Mouse (Mus musculus) heart, postnatal 0 days (tissue): Measurements from ENCODE around the gene Pskh1. TPM values are rescaled to one million over a fixed set of nuclear protein-coding genes. Genes with fewer than 3 reads are reported as not detected.

Experiments
- ATAC-seq: fragments of 200-750 bp; cut with Nextera tagmentation; 2 replicates; pipeline ENCODE4 v1.8.0; 2017; ENCODE audit warnings: low read depth, moderate number of reproducible peaks, moderate library complexity; ENCODE audit not compliant: insufficient read depth
- DNase-seq: peaks from one replicate; pipeline ENCODE4 v3.0.0-alpha.2; 2016; ENCODE audit warnings: low spot score
- H3K27ac ChIP-seq: fragments of 300-500 bp; sonication (generic); 2 replicates; pipeline ENCODE4 v1.5.1; 2014; ENCODE audit warnings: low read depth, mild to moderate bottlenecking
- H3K27me3 ChIP-seq: fragments of 300-500 bp; sonication (generic); 2 replicates; pipeline ENCODE4 v1.6.1; 2014; ENCODE audit warnings: low read length, mixed read lengths; ENCODE audit not compliant: control insufficient read depth, insufficient read depth
- H3K36me3 ChIP-seq: fragments of 300-500 bp; sonication (generic); replicated peaks from 2 replicates; pipeline ENCODE4 v1.6.1; 2014; ENCODE audit warnings: low read length, mixed read lengths; ENCODE audit not compliant: control insufficient read depth, insufficient read depth
- H3K4me1 ChIP-seq: fragments of 300-500 bp; sonication (generic); 2 replicates; pipeline ENCODE4 v1.6.1; 2014; ENCODE audit warnings: antibody characterized with exemption; ENCODE audit not compliant: control insufficient read depth, insufficient read depth
- H3K4me2 ChIP-seq: fragments of 300-500 bp; sonication (generic); 2 replicates; pipeline ENCODE4 v1.6.1; 2014; ENCODE audit warnings: low read depth, mild to moderate bottlenecking, low read length, moderate library complexity
- H3K4me3 ChIP-seq: fragments of 300-500 bp; sonication (generic); 2 replicates; pipeline ENCODE4 v1.5.1; 2014; ENCODE audit warnings: low read depth, low read length
- H3K9ac ChIP-seq: fragments of 300-500 bp; sonication (generic); replicated peaks from 2 replicates; pipeline ENCODE4 v1.6.1; 2014; ENCODE audit warnings: low read depth, low read length, mixed read lengths
- H3K9me3 ChIP-seq: fragments of 300-500 bp; sonication (generic); replicated peaks from 2 replicates; pipeline ENCODE4 v1.6.1; 2016; ENCODE audit warnings: low read length; ENCODE audit not compliant: control insufficient read depth
- CTCF ChIP-seq: IDR thresholded peaks from 2 replicates; pipeline ENCODE4 v1.5.1; 2016; ENCODE audit warnings: antibody characterized with exemption, control low read depth, low read depth
- EP300 ChIP-seq: IDR thresholded peaks from 2 replicates; pipeline ENCODE4 v1.6.1; 2016; ENCODE audit warnings: antibody characterized with exemption, low read depth
- WGBS: fragments of 180-500 bp; shearing (Covaris S2); extraction: QIAGEN DNeasy Blood & Tissue Kit; methylation state at CpG from one replicate; pipeline ENCODE4 v1.1.7; 2014; 5-methylcytosine and 5-hydroxymethylcytosine counted together
- polyA plus RNA-seq: library from polyadenylated mRNA; unstranded; fragments of >200 nt; fragmentation: Nextera tagmentation; extraction: Ambion mirVana; gene quantifications from 2 replicates; pipeline ENCODE4 v1.2.1, GENCODE M21; 2015
- total RNA-seq: library from RNA; depleted of rRNA; stranded (reverse); fragments of >200 nt; gene quantifications from 2 replicates; pipeline ENCODE4 v1.2.3, GENCODE M21; 2014; ENCODE audit warnings: low replicate concordance

Gene Pskh1
- total and polyA plus RNA-seq, 2 experiments from 2014 or later = 15.4 to 44.2 TPM

GRCm38 (mm10) chr8:105880754-105881520, 19.3 kb upstream of the Pskh1 start, which contains the start of gene Edc4:
Gene Edc4 (plus strand): TSS chr8:105880881.
- DNase-seq (peak; percentile 64), ATAC-seq (peak; percentile 82)
- under 1% methylated on average over 45 of the region's 45 CpGs for WGBS
- Histone ChIP-seq H3K36me3 (peaks cover 59% of the 10 kb centered on the region), H3K27ac (peak within 1 kb of the TSS; percentile 75), H3K9ac (peak within 1 kb of the TSS; percentile 89), H3K9me3 (no peaks in the 10 kb centered on the region), H3K27me3 (no peaks in the 10 kb centered on the region), H3K4me2 (peak within 1 kb of the TSS; percentile 91), H3K4me3 (peak within 1 kb of the TSS; percentile 87), H3K4me1 (peaks cover 8% of the 10 kb centered on the region)
- no peak for TF ChIP-seq EP300
- no peak for TF ChIP-seq CTCF

DNA sequence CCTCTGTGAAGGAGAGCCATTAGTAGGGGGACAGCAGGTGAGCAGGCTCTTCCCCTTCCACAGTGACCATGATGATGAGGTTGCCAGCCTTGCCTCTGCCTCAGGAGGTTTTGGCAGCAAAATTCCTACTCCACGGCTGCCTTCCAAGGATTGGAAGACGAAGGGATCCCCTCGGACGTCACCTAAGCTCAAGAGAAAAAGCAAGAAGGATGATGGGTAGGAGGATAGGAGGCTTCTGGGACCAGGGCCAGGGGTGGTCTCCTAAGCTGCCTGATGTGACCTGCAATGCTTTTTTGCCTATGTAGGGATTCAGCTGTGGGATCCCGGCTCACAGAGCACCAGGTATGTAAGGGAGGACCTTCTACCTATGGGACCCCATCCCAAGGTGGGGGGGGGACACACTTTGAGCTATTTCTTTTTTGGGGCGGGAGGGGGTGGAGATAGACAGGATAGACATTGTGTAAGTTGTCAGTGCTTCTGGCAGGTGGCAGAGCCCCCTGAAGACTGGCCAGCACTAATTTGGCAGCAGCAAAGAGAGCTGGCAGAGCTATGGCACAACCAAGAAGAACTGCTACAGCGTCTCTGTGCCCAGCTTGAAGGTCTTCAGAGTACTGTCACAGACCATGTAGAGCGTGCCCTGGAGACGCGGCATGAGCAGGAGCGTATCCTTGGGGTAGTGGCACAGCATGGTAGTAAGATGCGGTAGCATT, 10.3 kb upstream of the Pskh1 start:
- H3K9me3 ChIP-seq = no peaks in the 10 kb centered on the region
- H3K9ac ChIP-seq = no peak overlapping the region
- no peak overlapping the region for H3K4me3 ChIP-seq
- no peaks in the 10 kb centered on the region for H3K4me1 ChIP-seq
- WGBS = 97% methylated on average over 12 of the region's 12 CpGs
- no peak for ATAC-seq
- no peak overlapping the region for H3K4me2 ChIP-seq
- TF ChIP-seq CTCF (no peak), EP300 (no peak)
- H3K27me3 ChIP-seq = no peaks in the 10 kb centered on the region
- DNase-seq = no peak
- H3K36me3 ChIP-seq = peaks cover 79% of the 10 kb centered on the region
- no peak overlapping the region for H3K27ac ChIP-seq

- H3K9ac ChIP-seq = no peak overlapping the region
- H3K4me2 ChIP-seq = no peak overlapping the region
- TF ChIP-seq EP300 (no peak), CTCF (no peak)
- peaks cover 69% of the 10 kb centered on the region for H3K36me3 ChIP-seq
- no peaks in the 10 kb centered on the region for H3K27me3 ChIP-seq
- no peak overlapping the region for H3K4me3 ChIP-seq
- 89% methylated on average over 6 of the region's 6 CpGs for WGBS
- no peaks in the 10 kb centered on the region for H3K9me3 ChIP-seq
- H3K27ac ChIP-seq = no peak overlapping the region
- no peaks in the 10 kb centered on the region for H3K4me1 ChIP-seq
- no peak for DNase-seq
- ATAC-seq = no peak
Measured at GRCm38 (mm10) chr8:105890870-105891269, 9.4 kb upstream of the Pskh1 start.

GRCm38 (mm10) chr8:105892432-105892831, 7.8 kb upstream of the Pskh1 start:
- Histone ChIP-seq H3K9me3 (no peaks in the 10 kb centered on the region), H3K9ac (no peak overlapping the region), H3K4me3 (no peak overlapping the region), H3K4me1 (no peaks in the 10 kb centered on the region), H3K36me3 (peaks cover 54% of the 10 kb centered on the region), H3K4me2 (no peak overlapping the region), H3K27ac (no peak overlapping the region), H3K27me3 (no peaks in the 10 kb centered on the region)
- DNase-seq (no peak), ATAC-seq (no peak)
- WGBS = 85% methylated on average over 6 of the region's 6 CpGs
- TF ChIP-seq EP300 (no peak), CTCF (peak; percentile 40)

- Histone ChIP-seq H3K27ac (no peak within 1 kb of the TSS), H3K36me3 (peaks cover 45% of the 10 kb centered on the region), H3K9me3 (no peaks in the 10 kb centered on the region), H3K9ac (no peak within 1 kb of the TSS), H3K27me3 (no peaks in the 10 kb centered on the region), H3K4me2 (no peak within 1 kb of the TSS), H3K4me3 (no peak within 1 kb of the TSS), H3K4me1 (no peaks in the 10 kb centered on the region)
- DNase-seq (peak; percentile 84), ATAC-seq (peak; percentile 90)
- TF ChIP-seq EP300 (no peak), CTCF (no peak)
- 10% methylated on average over 11 of the region's 11 CpGs for WGBS
Measured at GRCm38 (mm10) chr8:105893339-105893738, 6.9 kb upstream of the Pskh1 start, which contains the start of gene Nrn1l. Gene Nrn1l (plus strand): TSS chr8:105893567.
